17 mouse cellular contexts compared by ENCODE assay signal in the genomic region with DNA sequence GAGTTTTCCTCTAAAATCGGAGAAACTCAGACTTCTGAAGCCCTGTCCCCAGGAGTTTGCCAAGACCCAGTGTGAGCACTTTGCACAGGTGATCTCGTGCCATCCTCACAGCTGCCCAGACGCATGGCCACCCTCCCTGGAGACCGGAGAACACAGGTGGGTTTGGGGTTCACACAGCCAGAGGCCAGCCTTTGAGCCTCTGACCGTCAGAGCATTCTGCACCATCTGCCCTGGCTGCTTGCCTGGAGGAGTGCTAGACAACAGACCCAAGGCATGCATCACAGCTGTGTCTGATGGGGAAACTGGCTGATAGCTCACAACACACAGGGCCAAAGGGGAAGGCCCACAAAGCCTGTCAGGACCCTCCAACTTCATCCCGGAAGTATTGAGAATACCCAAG.
DNase-seq lines count a peak whose midpoint lies in the region; ATAC-seq and TF ChIP-seq lines count a peak whose summit lies in the region.
"Had no signal": no experiment of that assay in that cellular context is flagged by ENCODE, and none has a peak within 500 bp of the region (broad histone marks: within the 10 kb centered on the region; RNA-seq: fewer than 3 reads in every experiment).

No protein-coding gene starts in this region.

- no peak overlapping the region for H3K4me3 ChIP-seq in heart, adult 2 months
- H3K4me3 ChIP-seq in heart, embryonic 11.5 days (ENCODE audit: low read depth, low read length) = no peak overlapping the region
- no peak overlapping the region for H3K4me3 ChIP-seq in lung, postnatal 0 days (ENCODE audit: low read depth, low read length)
- H3K4me3 ChIP-seq: embryonic facial prominence, embryonic 12.5 days; heart, embryonic 13.5 days; hindbrain, embryonic 15.5 days; limb, embryonic 13.5 days had no signal

- H3K36me3 ChIP-seq in heart, adult 2 months (ENCODE audit: control insufficient read depth, insufficient read depth, low read length) = no peaks in the 10 kb centered on the region
- H3K36me3 ChIP-seq in heart, embryonic 11.5 days (ENCODE audit: control insufficient read depth, insufficient read depth, low read length) = no peaks in the 10 kb centered on the region
- no peaks in the 10 kb centered on the region for H3K36me3 ChIP-seq in lung, postnatal 0 days (ENCODE audit: insufficient read depth, low read length)
- H3K36me3 ChIP-seq: embryonic facial prominence, embryonic 12.5 days; heart, embryonic 13.5 days; hindbrain, embryonic 15.5 days; limb, embryonic 13.5 days had no signal

- H3K27me3 ChIP-seq in heart, adult 2 months (ENCODE audit: control insufficient read depth, insufficient read depth, low read length) = no peaks in the 10 kb centered on the region
- no peaks in the 10 kb centered on the region for H3K27me3 ChIP-seq in heart, embryonic 11.5 days (ENCODE audit: control insufficient read depth, insufficient read depth, low read length)
- no peaks in the 10 kb centered on the region for H3K27me3 ChIP-seq in lung, postnatal 0 days (replicated peaks; ENCODE audit: insufficient read depth, low read length)
- H3K27me3 ChIP-seq: embryonic facial prominence, embryonic 12.5 days; heart, embryonic 13.5 days; hindbrain, embryonic 15.5 days; limb, embryonic 13.5 days had no signal

- TF ChIP-seq POLR2A in heart, adult 2 months (IDR thresholded peaks at IDR 0.05; ENCODE audit: insufficient read depth, low read depth, low read length) = no peak

- no peak overlapping the region for H3K9ac ChIP-seq in heart, adult 2 months (ENCODE audit: low read depth, low read length)
- H3K9ac ChIP-seq in heart, embryonic 11.5 days (ENCODE audit: low read depth, low read length) = no peak overlapping the region
- H3K9ac ChIP-seq in lung, postnatal 0 days (replicated peaks; ENCODE audit: low read depth) = no peak overlapping the region
- H3K9ac ChIP-seq: embryonic facial prominence, embryonic 12.5 days; hindbrain, embryonic 15.5 days; limb, embryonic 13.5 days; liver, embryonic 14.5 days had no signal

- H3K4me1 ChIP-seq in heart, adult 2 months (ENCODE audit: control insufficient read depth, insufficient read depth, low read length) = peaks cover 7% of the 10 kb centered on the region; the same call in 1 of the 2 replicates
- H3K4me1 ChIP-seq in heart, embryonic 11.5 days (ENCODE audit: control insufficient read depth, insufficient read depth, low read length) = peaks cover 18% of the 10 kb centered on the region; the same call in 1 of the 2 replicates
- H3K4me1 ChIP-seq in lung, postnatal 0 days (ENCODE audit: insufficient read depth, low read depth, low read length) = no peaks in the 10 kb centered on the region
- H3K4me1 ChIP-seq: hindbrain, embryonic 15.5 days had no signal

- H3K27ac ChIP-seq in heart, adult 2 months = no peak overlapping the region; the same call in 1 of the 2 replicates
- no peak overlapping the region for H3K27ac ChIP-seq in heart, embryonic 11.5 days (ENCODE audit: low read depth, low read length)
- H3K27ac ChIP-seq in lung, postnatal 0 days (ENCODE audit: low read length) = no peak overlapping the region
- H3K27ac ChIP-seq: embryonic facial prominence, embryonic 12.5 days; heart, embryonic 13.5 days; hindbrain, embryonic 15.5 days; kidney, postnatal 0 days; limb, embryonic 13.5 days; liver, embryonic 14.5 days had no signal

- no peaks in the 10 kb centered on the region for H3K9me3 ChIP-seq in heart, embryonic 11.5 days (replicated peaks; ENCODE audit: control insufficient read depth, low read length)
- H3K9me3 ChIP-seq in lung, postnatal 0 days (ENCODE audit: low read length) = no peaks in the 10 kb centered on the region
- H3K9me3 ChIP-seq: embryonic facial prominence, embryonic 12.5 days; heart, embryonic 13.5 days; hindbrain, embryonic 15.5 days; limb, embryonic 13.5 days had no signal

- no peaks in the 10 kb centered on the region for H3K79me2 ChIP-seq in heart, adult 2 months (replicated peaks; ENCODE audit: control insufficient read depth, insufficient read depth, low read length)

- intact Hi-C loops in heart, adult 2 months (cut with DNase I) = no loop called here

- WGBS in heart, adult 2 months = 77% methylated on average over 6 of the region's 6 CpGs
- 78% methylated on average over 6 of the region's 6 CpGs for WGBS in heart, embryonic 11.5 days (ENCODE audit: insufficient replicate concordance)
- 64% methylated on average over 6 of the region's 6 CpGs for WGBS in lung, postnatal 0 days

- no peak overlapping the region for H3K4me2 ChIP-seq in heart, embryonic 11.5 days
- no peak overlapping the region for H3K4me2 ChIP-seq in lung, postnatal 0 days (replicated peaks; ENCODE audit: low read depth, low read length)
- H3K4me2 ChIP-seq: embryonic facial prominence, embryonic 12.5 days; heart, embryonic 13.5 days; hindbrain, embryonic 15.5 days; limb, embryonic 13.5 days had no signal

- ATAC-seq in heart, embryonic 11.5 days (replicated peaks; ENCODE audit: insufficient number of reproducible peaks, low FRiP score, low TSS enrichment) = no peak
- ATAC-seq in lung, postnatal 0 days = peak; percentile 57
- no peak for ATAC-seq in granulocyte monocyte progenitor cell, adult 5-6 weeks (replicated peaks; ENCODE audit: poor library complexity, severe bottlenecking)
- ATAC-seq: intestine, postnatal 0 days had no signal

- TF ChIP-seq EP300 in heart, adult 2 months (IDR thresholded peaks at IDR 0.05; ENCODE audit: insufficient read depth, low read depth, low read length) = no peak
- TF ChIP-seq EP300 in lung, postnatal 0 days (IDR thresholded peaks at IDR 0.05) = no peak

- TF ChIP-seq CTCF in heart, adult 2 months (IDR thresholded peaks at IDR 0.05) = no peak
- TF ChIP-seq CTCF in lung, postnatal 0 days (IDR thresholded peaks at IDR 0.05) = no peak

- DNase-seq in cerebellum, postnatal 10 days = peak; percentile 81 to 85
- no peak for DNase-seq in cerebellum, adult 9-10 months
- DNase-seq in heart, adult 2 months = peak; percentile 40 to 44
- peak; percentile 43 for DNase-seq in lung, postnatal 0 days (ENCODE audit: low spot score)
- DNase-seq in lung, adult 18-20 months = no peak
- DNase-seq in lung, postnatal 36 days = peak; percentile 64
- DNase-seq: midbrain, embryonic 14.5 days; right cerebral cortex, adult 18-20 months had no signal

Comparison
In these comparisons a context has a peak if more than half of its experiments do, and no peak if none do; other contexts are left out.
1. DNase-seq: peak in cerebellum, postnatal 10 days (2 of 2), heart, adult 2 months (2 of 2), lung, postnatal 0 days (single experiment) and lung, postnatal 36 days (single experiment); none in cerebellum, adult 9-10 months (single experiment) and lung, adult 18-20 months (0 of 2).